Mouse (Mus musculus) gastrocnemius, adult 18-20 months (tissue): Measurements from ENCODE around the gene Slamf8. TPM values are rescaled to one million over a fixed set of nuclear protein-coding genes. Genes with fewer than 3 reads are reported as not detected.

Experiments used
- DNase-seq: peaks from one replicate; pipeline ENCODE4 v3.0.0; 2021; ENCODE audit warnings: low spot score
- total RNA-seq, 2 experiments: library from RNA; stranded (reverse); gene quantifications; 2 replicates each; pipeline ENCODE4 v1.2.3; 2021

Gene Slamf8
- total RNA-seq, 2 experiments from 2014 or later, result 0.18 to 0.24 TPM

DNA sequence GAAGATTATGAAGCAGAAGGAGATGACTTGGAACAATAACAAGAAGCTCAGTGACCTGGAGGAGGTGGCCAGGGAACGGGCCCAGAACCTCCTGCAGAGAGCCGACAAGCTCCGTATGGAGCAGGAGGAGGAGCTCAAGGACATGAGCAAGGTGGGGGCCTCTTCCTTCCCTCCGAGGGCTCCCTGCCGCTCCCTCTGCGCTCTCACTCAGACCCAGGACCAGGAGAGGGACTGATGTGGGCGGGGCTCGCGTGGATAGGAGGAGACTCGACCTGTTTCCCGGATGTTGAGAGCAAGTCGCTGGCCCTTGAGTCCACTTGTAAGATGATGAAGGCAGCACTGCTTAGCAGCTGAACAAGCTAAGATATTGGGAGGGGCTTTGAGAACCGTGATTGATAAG is 57.8 kb downstream of the Slamf8 start:
- no peak for DNase-seq

Other genes with a start within 250 kb of the Slamf8 start
- under 1 TPM; 0.05 to 0.17 TPM for gene Kcnj10, start 249.4 kb downstream of the Slamf8 start, total RNA-seq
- gene Pigm, start 214.0 kb downstream of the Slamf8 start, total RNA-seq, result 1 to 10 TPM; 3.0 to 3.3 TPM
- gene Slamf9, start 115.2 kb downstream of the Slamf8 start, total RNA-seq, result under 1 TPM; 0.28 to 0.30 TPM
- under 1 TPM in 1 of 2 experiments, not detected in 1; 0.19 TPM for gene Igsf9, start 108.8 kb downstream of the Slamf8 start, total RNA-seq
- 10 to 100 TPM; 14.0 to 28.7 TPM for gene Tagln2, start 90.5 kb downstream of the Slamf8 start, total RNA-seq
- under 1 TPM in 1 of 2 experiments, not detected in 1; 0.47 TPM for gene Cfap45, start 69.8 kb downstream of the Slamf8 start, total RNA-seq
- not detected for gene Vsig8, start 34.6 kb downstream of the Slamf8 start, total RNA-seq
- gene Fcrl6, start 12.0 kb upstream of the Slamf8 start, total RNA-seq, result not detected
- 10 to 100 TPM; 29.9 to 35.1 TPM for gene Dusp23, start 42.4 kb upstream of the Slamf8 start, total RNA-seq
- not detected for gene Crp, start 107.5 kb upstream of the Slamf8 start, total RNA-seq